Mouse (Mus musculus): Measurements from ENCODE around the gene Mrpl10. TPM values are rescaled to one million over a fixed set of nuclear protein-coding genes. Genes with fewer than 3 reads are reported as not detected.

Mrpl10 gene
- polyA plus RNA-seq, 1 experiment from 2014 or later = 50.7 TPM

DNA sequence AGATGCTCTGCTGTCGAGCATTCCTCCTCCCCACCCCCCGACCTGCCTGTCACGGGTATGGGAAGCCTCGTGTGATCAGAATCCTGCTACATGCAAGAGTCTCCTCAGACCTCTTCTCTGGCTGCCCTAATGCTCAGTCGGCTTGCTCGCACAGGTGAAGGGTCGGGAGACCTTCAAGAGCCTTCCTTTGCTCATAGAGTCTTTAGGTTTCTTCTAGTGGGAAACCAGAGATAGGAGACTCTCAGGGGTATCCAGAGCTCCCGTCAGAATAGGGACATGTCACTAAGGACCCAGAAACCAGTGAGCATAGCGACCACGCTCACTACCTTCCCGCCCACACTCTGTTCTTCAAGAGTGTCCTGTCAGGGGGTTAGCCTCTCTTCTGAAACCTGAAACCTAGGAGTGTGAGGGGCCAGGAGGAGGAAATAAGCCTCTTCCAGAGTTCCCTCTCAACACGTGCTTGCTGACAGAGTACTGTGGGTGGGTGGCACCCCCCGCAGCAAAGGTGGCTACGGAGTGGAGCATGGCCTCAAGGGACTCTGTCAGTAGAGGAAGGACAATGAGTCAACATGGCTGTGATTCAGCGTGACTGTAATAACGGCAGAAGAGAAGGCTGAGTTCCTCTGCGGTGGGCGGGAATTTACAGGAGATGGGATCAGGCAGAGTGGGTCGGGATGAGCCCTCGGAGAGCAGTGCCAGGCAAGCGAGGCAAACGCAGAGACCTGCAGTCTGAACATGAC lies 42.2 kb downstream of the Mrpl10 start:
- Histone ChIP-seq H3K36me3 (ENCODE audit: control insufficient read depth, insufficient read depth) (no peaks in the 10 kb centered on the region), H3K9me3 (ENCODE audit: control insufficient read depth) (no peaks in the 10 kb centered on the region), H3K4me2 (replicated peaks; ENCODE audit: low read depth) (no peak overlapping the region), H3K4me3 (ENCODE audit: low read depth, low read length) (no peak overlapping the region), H3K27ac (ENCODE audit: low read depth, low read length) (no peak overlapping the region), H3K27me3 (replicated peaks; ENCODE audit: control insufficient read depth, insufficient read depth, low read length) (no peaks in the 10 kb centered on the region; the same call in 1 of the 2 replicates), H3K4me1 (replicated peaks; ENCODE audit: control insufficient read depth, insufficient read depth, low read length) (no peaks in the 10 kb centered on the region), H3K9ac (ENCODE audit: low read depth, low read length) (no peak overlapping the region)
- 26% methylated on average over 22 of the region's 22 CpGs for WGBS
- ATAC-seq = no peak
- no peak for TF ChIP-seq CTCF (IDR thresholded peaks at IDR 0.05; ENCODE audit: low read depth)

DNA sequence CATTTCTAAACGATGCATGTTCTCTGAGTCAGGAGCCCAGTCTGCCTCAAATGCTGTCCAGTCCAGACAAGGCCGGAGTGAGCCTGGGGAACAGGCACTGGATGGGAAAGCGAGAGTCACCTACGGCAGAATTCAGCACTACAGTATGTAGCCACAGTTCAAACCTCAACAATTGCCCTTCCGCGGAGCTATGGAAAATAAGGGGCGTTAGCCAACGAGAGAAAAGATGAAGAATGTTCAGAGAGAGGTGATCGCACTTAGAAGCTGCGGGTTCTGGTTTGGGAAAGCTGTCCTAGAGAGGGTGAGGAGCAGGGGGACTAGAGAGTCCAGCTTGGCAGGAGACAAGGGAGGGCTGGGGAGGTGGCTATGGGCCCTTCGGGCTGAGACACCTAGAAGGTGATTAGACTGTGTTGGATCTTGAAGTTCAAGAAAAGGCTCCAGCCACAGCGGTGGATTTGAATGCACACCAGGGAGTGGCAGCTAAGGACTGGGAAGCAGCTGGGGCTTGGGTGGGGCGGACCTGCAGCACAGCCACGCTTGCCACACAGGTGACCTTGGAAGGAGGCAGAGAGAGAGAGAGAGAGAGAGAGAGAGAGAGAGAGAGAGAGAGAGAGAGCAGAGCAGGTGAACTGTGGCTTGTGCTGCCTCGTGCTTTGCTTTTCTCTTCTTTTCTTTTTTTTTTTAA lies 43.6 kb downstream of the Mrpl10 start:
- no peaks in the 10 kb centered on the region; the same call in 1 of the 2 replicates for H3K27me3 ChIP-seq (replicated peaks; ENCODE audit: control insufficient read depth, insufficient read depth, low read length)
- no peak for TF ChIP-seq CTCF (IDR thresholded peaks at IDR 0.05; ENCODE audit: low read depth)
- no peak overlapping the region for H3K9ac ChIP-seq (ENCODE audit: low read depth, low read length)
- H3K27ac ChIP-seq (ENCODE audit: low read depth, low read length) = no peak overlapping the region
- no peaks in the 10 kb centered on the region for H3K4me1 ChIP-seq (replicated peaks; ENCODE audit: control insufficient read depth, insufficient read depth, low read length)
- ATAC-seq = no peak
- 0 out of 2 replicates have a peak, but pooled peaks cover 3% of the 10 kb centered on the region for H3K9me3 ChIP-seq (ENCODE audit: control insufficient read depth)
- H3K4me3 ChIP-seq (ENCODE audit: low read depth, low read length) = no peak overlapping the region
- H3K4me2 ChIP-seq (replicated peaks; ENCODE audit: low read depth) = no peak overlapping the region
- H3K36me3 ChIP-seq (ENCODE audit: control insufficient read depth, insufficient read depth) = no peaks in the 10 kb centered on the region
- 76% methylated on average over 15 of the region's 15 CpGs for WGBS

DNA sequence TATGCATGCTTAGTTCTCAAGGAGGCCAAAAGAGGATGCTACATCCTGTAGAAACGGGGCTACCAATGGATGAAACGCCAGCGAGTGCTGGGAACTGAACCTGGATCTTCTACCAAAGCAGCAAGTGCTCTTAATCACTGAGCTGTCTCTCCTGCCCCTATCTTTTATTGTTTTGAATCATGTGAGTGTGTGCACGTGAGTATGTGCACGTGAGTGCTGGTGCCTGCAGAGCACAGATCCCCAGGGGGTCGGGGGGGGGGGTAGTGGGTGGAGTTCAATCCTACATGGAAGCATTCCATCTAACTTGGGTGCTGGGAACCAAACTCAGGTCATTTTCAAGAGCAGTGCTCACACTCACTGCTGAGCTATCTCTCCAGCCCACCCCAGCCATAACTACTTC lies 45.0 kb downstream of the Mrpl10 start:
- Histone ChIP-seq H3K9me3 (ENCODE audit: control insufficient read depth) (0 out of 2 replicates have a peak, but pooled peaks cover 3% of the 10 kb centered on the region), H3K4me2 (replicated peaks; ENCODE audit: low read depth) (no peak overlapping the region), H3K36me3 (ENCODE audit: control insufficient read depth, insufficient read depth) (no peaks in the 10 kb centered on the region), H3K4me1 (replicated peaks; ENCODE audit: control insufficient read depth, insufficient read depth, low read length) (no peaks in the 10 kb centered on the region), H3K4me3 (ENCODE audit: low read depth, low read length) (no peak overlapping the region), H3K9ac (ENCODE audit: low read depth, low read length) (no peak overlapping the region), H3K27me3 (replicated peaks; ENCODE audit: control insufficient read depth, insufficient read depth, low read length) (no peaks in the 10 kb centered on the region; the same call in 1 of the 2 replicates), H3K27ac (ENCODE audit: low read depth, low read length) (no peak overlapping the region)
- TF ChIP-seq CTCF (IDR thresholded peaks at IDR 0.05; ENCODE audit: low read depth) = no peak
- 68% methylated on average over 6 of the region's 6 CpGs for WGBS
- ATAC-seq = no peak

DNA sequence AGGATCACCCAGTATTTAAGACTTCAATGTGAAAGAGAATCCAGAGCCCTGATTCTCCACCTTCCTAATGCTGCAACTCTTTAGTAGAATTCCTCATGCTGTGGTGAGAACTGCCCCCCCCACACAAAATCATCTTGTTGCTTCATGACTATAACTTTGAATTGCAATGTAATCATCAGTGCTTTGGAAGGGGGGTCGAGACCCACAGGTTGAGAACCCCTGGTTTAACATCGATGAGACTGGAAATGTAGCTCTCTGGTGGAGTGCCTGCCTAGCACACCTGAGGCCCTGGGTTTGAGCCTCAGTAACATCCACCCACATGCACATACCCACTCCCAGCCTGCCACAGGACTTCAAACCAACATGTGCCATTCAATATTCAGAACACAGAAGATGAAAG lies 53.2 kb downstream of the Mrpl10 start:
- 67% methylated on average over 2 of the region's 2 CpGs for WGBS
- H3K27me3 ChIP-seq (replicated peaks; ENCODE audit: control insufficient read depth, insufficient read depth, low read length) = peaks cover 19% of the 10 kb centered on the region
- no peaks in the 10 kb centered on the region for H3K4me1 ChIP-seq (replicated peaks; ENCODE audit: control insufficient read depth, insufficient read depth, low read length)
- H3K9ac ChIP-seq (ENCODE audit: low read depth, low read length) = no peak overlapping the region
- no peak overlapping the region for H3K27ac ChIP-seq (ENCODE audit: low read depth, low read length)
- no peaks in the 10 kb centered on the region for H3K9me3 ChIP-seq (ENCODE audit: control insufficient read depth)
- H3K4me2 ChIP-seq (replicated peaks; ENCODE audit: low read depth) = no peak overlapping the region
- TF ChIP-seq CTCF (IDR thresholded peaks at IDR 0.05; ENCODE audit: low read depth) = no peak
- ATAC-seq = no peak
- H3K36me3 ChIP-seq (ENCODE audit: control insufficient read depth, insufficient read depth) = no peaks in the 10 kb centered on the region
- no peak overlapping the region for H3K4me3 ChIP-seq (ENCODE audit: low read depth, low read length)

DNA sequence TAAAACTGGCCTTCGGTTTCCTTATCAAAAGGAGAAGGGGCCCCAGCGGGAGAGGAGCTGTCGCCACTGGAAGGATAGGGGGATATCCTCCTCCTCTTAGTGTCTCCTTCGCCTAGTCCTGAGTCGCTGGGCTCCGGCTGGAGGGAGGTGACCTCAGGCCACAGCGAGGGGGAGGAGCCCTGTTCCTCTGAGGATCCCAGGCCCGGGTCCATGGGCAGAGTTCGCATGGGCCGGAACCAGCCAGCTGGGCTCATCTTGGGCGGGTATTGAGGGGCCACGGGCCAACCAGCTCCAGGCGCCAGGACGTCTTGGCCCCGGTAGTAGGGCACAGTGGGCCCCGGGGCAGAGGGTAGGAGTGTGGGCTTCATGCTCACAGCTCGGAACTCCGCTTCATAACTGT lies 57.4 kb downstream of the Mrpl10 start:
- peaks cover 26% of the 10 kb centered on the region for H3K27me3 ChIP-seq (replicated peaks; ENCODE audit: control insufficient read depth, insufficient read depth, low read length)
- H3K36me3 ChIP-seq (ENCODE audit: control insufficient read depth, insufficient read depth) = no peaks in the 10 kb centered on the region
- H3K27ac ChIP-seq (ENCODE audit: low read depth, low read length) = no peak overlapping the region
- no peak overlapping the region for H3K4me3 ChIP-seq (ENCODE audit: low read depth, low read length)
- no peak overlapping the region for H3K9ac ChIP-seq (ENCODE audit: low read depth, low read length)
- no peaks in the 10 kb centered on the region for H3K4me1 ChIP-seq (replicated peaks; ENCODE audit: control insufficient read depth, insufficient read depth, low read length)
- ATAC-seq = no peak
- WGBS = 14% methylated on average over 18 of the region's 18 CpGs
- peak overlapping the region; percentile 28 for H3K4me2 ChIP-seq (replicated peaks; ENCODE audit: low read depth)
- TF ChIP-seq CTCF (IDR thresholded peaks at IDR 0.05; ENCODE audit: low read depth) = no peak
- H3K9me3 ChIP-seq (ENCODE audit: control insufficient read depth) = no peaks in the 10 kb centered on the region

Small RNA genes lying within 50 kb of the gene (microRNA-seq; reads per million reads assigned to microRNA genes)
- gene Mir8103 = not detected

Other genes with a start within 250 kb of the Mrpl10 start
- gene Nfe2l1, start 211.6 kb upstream of the Mrpl10 start, polyA plus RNA-seq (2015; fragmentation: Nextera tagmentation; extraction: Ambion mirVana) = 31.6 and 35.0 TPM in 2 replicates
- gene Copz2, start 191.7 kb upstream of the Mrpl10 start, polyA plus RNA-seq (2015; fragmentation: Nextera tagmentation; extraction: Ambion mirVana) = 46.8 and 47.6 TPM in 2 replicates
- gene Cdk5rap3, start 125.1 kb upstream of the Mrpl10 start, polyA plus RNA-seq (2015; fragmentation: Nextera tagmentation; extraction: Ambion mirVana) = 64.1 and 68.9 TPM in 2 replicates
- 138 and 141 TPM in 2 replicates for gene Prr15l, start 113.5 kb upstream of the Mrpl10 start, polyA plus RNA-seq (2015; fragmentation: Nextera tagmentation; extraction: Ambion mirVana)
- 145 and 158 TPM in 2 replicates for gene Pnpo, start 97.6 kb upstream of the Mrpl10 start, polyA plus RNA-seq (2015; fragmentation: Nextera tagmentation; extraction: Ambion mirVana)
- gene Sp2, start 58.6 kb upstream of the Mrpl10 start, polyA plus RNA-seq (2015; fragmentation: Nextera tagmentation; extraction: Ambion mirVana) = 7.7 and 8.2 TPM in 2 replicates
- 0.04 TPM in 1 of 2 replicates, not detected in the other for gene Sp6, start 28.2 kb upstream of the Mrpl10 start, polyA plus RNA-seq (2015; fragmentation: Nextera tagmentation; extraction: Ambion mirVana)
- 24.1 and 24.5 TPM in 2 replicates for gene Scrn2, start 11.6 kb upstream of the Mrpl10 start, polyA plus RNA-seq (2015; fragmentation: Nextera tagmentation; extraction: Ambion mirVana)
- 0.17 and 0.18 TPM in 2 replicates for gene Lrrc46, start 153 bp upstream of the Mrpl10 start, polyA plus RNA-seq (2015; fragmentation: Nextera tagmentation; extraction: Ambion mirVana)
- 10.6 and 12.0 TPM in 2 replicates for gene Osbpl7, start 9.1 kb downstream of the Mrpl10 start, polyA plus RNA-seq (2015; fragmentation: Nextera tagmentation; extraction: Ambion mirVana)
- 0.09 and 0.13 TPM in 2 replicates for gene Tbx21, start 73.8 kb downstream of the Mrpl10 start, polyA plus RNA-seq (2015; fragmentation: Nextera tagmentation; extraction: Ambion mirVana)
- 1.7 and 2.4 TPM in 2 replicates for gene Tbkbp1, start 109.9 kb downstream of the Mrpl10 start, polyA plus RNA-seq (2015; fragmentation: Nextera tagmentation; extraction: Ambion mirVana)
- gene Kpnb1, start 146.3 kb downstream of the Mrpl10 start, polyA plus RNA-seq (2015; fragmentation: Nextera tagmentation; extraction: Ambion mirVana) = 17.5 and 18.1 TPM in 2 replicates
- 41.9 and 54.7 TPM in 2 replicates for gene Npepps, start 239.1 kb downstream of the Mrpl10 start, polyA plus RNA-seq (2015; fragmentation: Nextera tagmentation; extraction: Ambion mirVana)